Mouse (Mus musculus) myocyte (in vitro differentiated cells): Measurements from ENCODE around the gene Fam13a. TPM values are rescaled to one million over a fixed set of nuclear protein-coding genes. Genes with fewer than 3 reads are reported as not detected.
A peak's percentile ranks its signal among the peaks of the same experiment; 100 is the strongest.

Experiments used
- H3K27me3 ChIP-seq: one replicate; pipeline ENCODE4 v1.6.1; 2011; ENCODE audit not compliant: control insufficient read depth, insufficient read depth, insufficient read length
- H3K36me3 ChIP-seq: one replicate; pipeline ENCODE4 v1.6.1; 2011; ENCODE audit not compliant: control insufficient read depth, insufficient read depth
- H3K4me2 ChIP-seq: one replicate; pipeline ENCODE4 v1.6.1; 2011; ENCODE audit warnings: low read depth, control low read depth
- H3K4me3 ChIP-seq: one replicate; pipeline ENCODE4 v1.5.1; 2011; ENCODE audit warnings: mild to moderate bottlenecking, control low read depth, moderate library complexity
- H3K79me2 ChIP-seq: one replicate; pipeline ENCODE4 v1.6.1; 2011; ENCODE audit not compliant: control insufficient read depth, insufficient read depth
- H3ac ChIP-seq: one replicate; pipeline ENCODE4 v1.6.1; 2011; ENCODE audit not compliant: control insufficient read depth, insufficient read length
- CEBPB ChIP-seq: IDR thresholded peaks from 2 replicates; pipeline ENCODE4 v1.6.1; 2011; ENCODE audit warnings: mild to moderate bottlenecking, moderate library complexity; ENCODE audit not compliant: poor library complexity, insufficient read depth, severe bottlenecking
- E2F4 ChIP-seq: IDR thresholded peaks from one replicate; pipeline ENCODE4 v1.6.1; 2011; ENCODE audit warnings: mild to moderate bottlenecking, control low read depth, moderate library complexity; ENCODE audit not compliant: insufficient read depth
- MAX ChIP-seq: IDR thresholded peaks from one replicate; pipeline ENCODE4 v1.6.1; 2011; ENCODE audit warnings: low read depth, mild to moderate bottlenecking, control low read depth
- MYOD1 ChIP-seq, 3 experiments: IDR thresholded peaks; one replicate each; pipeline ENCODE4 v1.6.1; 2011; ENCODE audit warnings: control low read depth in 2 of 3, low read depth in 2 of 3, mild to moderate bottlenecking in 2 of 3, moderate library complexity in 1 of 3; ENCODE audit not compliant: insufficient read length in 2 of 3, control insufficient read depth in 1 of 3
- MYOG ChIP-seq, 3 experiments: IDR thresholded peaks; one replicate each; pipeline ENCODE4 v1.6.1; 2011; ENCODE audit warnings: control low read depth in 2 of 3, low read depth in 2 of 3, mild to moderate bottlenecking in 2 of 3; ENCODE audit not compliant: insufficient read length in 2 of 3, control insufficient read depth in 1 of 3, insufficient read depth in 1 of 3
- POLR2A ChIP-seq: IDR thresholded peaks from one replicate; pipeline ENCODE4 v1.6.1; 2011; ENCODE audit warnings: low read depth, mild to moderate bottlenecking, control low read depth, moderate library complexity; ENCODE audit not compliant: insufficient read length
- POLR2AphosphoS2 ChIP-seq: IDR thresholded peaks from one replicate; pipeline ENCODE4 v1.6.1; 2011; ENCODE audit warnings: low read depth, control low read depth; ENCODE audit not compliant: insufficient read length
- REST ChIP-seq: IDR thresholded peaks from one replicate; pipeline ENCODE4 v1.6.1; 2011; ENCODE audit warnings: mild to moderate bottlenecking, control low read depth, moderate library complexity; ENCODE audit not compliant: insufficient read depth, insufficient read length
- SRF ChIP-seq: IDR thresholded peaks from one replicate; pipeline ENCODE4 v1.6.1; 2011; ENCODE audit warnings: low read depth; ENCODE audit not compliant: control insufficient read depth, insufficient read length
- TCF12 ChIP-seq: IDR thresholded peaks from one replicate; pipeline ENCODE4 v1.6.1; 2011; ENCODE audit warnings: mild to moderate bottlenecking, control low read depth; ENCODE audit not compliant: poor library complexity, insufficient read depth, severe bottlenecking
- TCF3 ChIP-seq: IDR thresholded peaks from one replicate; pipeline ENCODE4 v1.6.1; 2011; ENCODE audit warnings: low read depth, control low read depth; ENCODE audit not compliant: insufficient read length
- USF1 ChIP-seq: IDR thresholded peaks from one replicate; pipeline ENCODE4 v1.6.1; 2011; ENCODE audit warnings: low read depth, mild to moderate bottlenecking, control low read depth, moderate library complexity
- polyA plus RNA-seq: library from polyadenylated mRNA; unstranded; fragments of >200 nt; fragmentation: generic; extraction: Trizol; gene quantifications from one replicate; pipeline ENCODE4 v1.2.1, GENCODE M21; 2012; ENCODE audit warnings: missing spikeins

The Fam13a gene
- polyA plus RNA-seq, 1 experiment, result 0.43 TPM

DNA sequence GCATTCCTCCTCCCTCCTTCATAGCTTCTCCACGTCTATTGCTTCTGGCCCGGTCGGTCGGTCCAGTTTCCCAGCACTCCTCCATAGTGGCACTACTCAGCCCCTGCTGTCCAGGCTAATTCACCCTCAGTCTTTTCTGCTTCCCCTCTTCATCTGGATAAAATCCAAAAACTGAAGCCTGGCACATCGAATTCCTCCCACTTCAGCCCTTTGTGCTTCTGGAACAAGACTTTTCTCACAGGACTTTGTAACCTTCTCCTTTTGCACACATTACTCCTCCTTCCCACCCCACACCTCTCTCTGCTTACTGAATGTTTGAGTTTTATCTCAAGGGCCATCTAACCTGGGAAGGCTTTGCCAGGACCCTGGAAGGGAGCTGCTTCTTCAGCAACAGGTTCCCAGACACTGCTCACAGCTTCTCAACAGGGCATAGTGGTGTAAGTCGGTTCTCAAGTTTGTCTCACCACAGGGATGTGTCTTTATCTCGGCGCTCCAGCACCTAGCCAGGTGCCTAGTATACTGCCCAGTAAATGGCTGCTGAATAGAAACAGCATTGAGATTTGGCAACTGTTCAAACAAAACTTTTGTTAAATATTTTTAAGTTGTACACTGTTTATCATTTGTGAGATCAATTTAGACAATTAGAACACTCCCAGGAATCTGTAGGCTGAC, 10.1 kb downstream of the Fam13a start:
- no peak overlapping the region for H3K4me2 ChIP-seq
- no peak overlapping the region for H3K4me3 ChIP-seq
- TF ChIP-seq TCF12 (no peak), CEBPB (no peak), E2F4 (no peak), MYOG (IDR thresholded peaks at IDR 0.05; ENCODE audit: control insufficient read depth in 1 of 3, insufficient read depth in 1 of 3, insufficient read length in 2 of 3, low read depth in 2 of 3) (no peak)
- no peak overlapping the region for H3ac ChIP-seq
- no peaks in the 10 kb centered on the region for H3K27me3 ChIP-seq
- H3K36me3 ChIP-seq, result no peaks in the 10 kb centered on the region
- no peaks in the 10 kb centered on the region for H3K79me2 ChIP-seq

DNA sequence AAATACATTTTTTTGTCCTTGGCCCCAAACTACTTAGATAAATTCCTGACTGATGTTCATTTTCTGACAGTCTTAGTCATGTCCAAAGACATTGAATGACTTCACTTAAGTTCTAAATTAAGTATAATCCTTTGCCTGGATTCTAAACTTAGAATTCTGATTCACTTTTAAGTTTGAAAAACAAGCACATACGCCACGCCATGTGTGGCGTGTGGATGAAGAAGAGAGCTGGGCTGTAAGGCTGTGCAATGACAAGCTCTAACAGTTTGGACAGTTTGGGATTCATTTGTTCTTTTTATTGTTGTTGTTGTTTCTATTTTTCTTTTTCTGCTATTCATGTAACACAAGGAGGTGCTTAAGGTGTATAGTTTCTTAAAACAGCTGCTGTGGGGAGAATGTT, 13.6 kb downstream of the Fam13a start:
- Histone ChIP-seq H3K36me3 (no peaks in the 10 kb centered on the region), H3K4me3 (no peak overlapping the region), H3K4me2 (peak overlapping the region; percentile 30), H3ac (no peak overlapping the region), H3K79me2 (no peaks in the 10 kb centered on the region), H3K27me3 (no peaks in the 10 kb centered on the region)
- TF ChIP-seq TCF12 (no peak), MYOG (IDR thresholded peaks at IDR 0.05; ENCODE audit: control insufficient read depth in 1 of 3, insufficient read depth in 1 of 3, insufficient read length in 2 of 3, low read depth in 2 of 3) (no peak), E2F4 (no peak), CEBPB (no peak), TCF3 (no peak), POLR2AphosphoS2 (no peak), POLR2A (no peak), SRF (no peak), USF1 (no peak), REST (no peak), MAX (no peak), MYOD1 (IDR thresholded peaks at IDR 0.05; ENCODE audit: control insufficient read depth in 1 of 3, insufficient read length in 2 of 3, low read depth in 2 of 3) (no peak)

DNA sequence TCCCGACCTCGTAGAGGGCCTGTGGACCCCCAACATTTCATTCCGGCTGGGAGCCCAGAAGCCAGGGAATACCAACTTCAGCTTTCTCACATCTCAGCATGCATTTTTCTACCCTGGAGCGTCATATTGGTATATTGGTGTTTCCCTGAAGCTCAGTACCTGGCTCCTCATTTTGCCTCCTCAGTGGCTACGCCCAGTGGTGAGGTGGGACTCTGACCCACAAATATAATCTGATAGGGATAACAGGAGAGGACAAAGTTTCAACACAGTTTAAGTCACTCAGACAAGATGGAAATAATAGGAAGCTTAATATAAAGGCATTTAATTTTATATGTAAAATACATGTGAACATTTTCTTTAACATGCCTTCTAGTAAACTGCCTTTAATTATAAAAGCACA, 19.7 kb downstream of the Fam13a start:
- Histone ChIP-seq H3K79me2 (no peaks in the 10 kb centered on the region), H3K4me2 (no peak overlapping the region), H3K27me3 (no peaks in the 10 kb centered on the region), H3K36me3 (no peaks in the 10 kb centered on the region), H3K4me3 (no peak overlapping the region), H3ac (no peak overlapping the region)
- TF ChIP-seq E2F4, result no peak

DNA sequence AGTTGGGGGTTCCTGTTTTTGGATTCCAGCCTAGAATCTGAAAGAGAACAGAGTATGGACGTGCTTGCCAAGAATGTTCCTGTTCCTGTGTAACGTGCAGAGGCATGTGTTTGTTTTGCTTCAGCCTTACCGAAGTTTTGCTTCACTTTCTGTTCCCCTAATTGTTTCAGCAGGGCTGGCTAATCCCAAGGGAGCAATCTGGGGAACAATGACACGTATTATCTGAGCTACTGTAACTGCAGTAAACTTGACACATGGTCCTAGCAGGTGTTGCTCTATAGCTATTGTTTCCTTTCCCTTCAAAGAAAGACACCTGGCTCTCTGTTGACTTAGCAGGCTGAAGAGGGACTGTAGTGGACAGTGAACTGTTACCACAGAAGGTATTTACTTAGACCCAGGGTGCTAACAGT, 25.3 kb downstream of the Fam13a start:
- no peaks in the 10 kb centered on the region for H3K36me3 ChIP-seq
- peak overlapping the region; percentile 12 for H3K4me2 ChIP-seq
- H3K79me2 ChIP-seq, result no peaks in the 10 kb centered on the region
- no peaks in the 10 kb centered on the region for H3K27me3 ChIP-seq
- TF ChIP-seq TCF3 (no peak), POLR2A (no peak), E2F4 (no peak), USF1 (no peak), CEBPB (no peak), MYOG (IDR thresholded peaks at IDR 0.05; ENCODE audit: control insufficient read depth in 1 of 3, insufficient read depth in 1 of 3, insufficient read length in 2 of 3, low read depth in 2 of 3) (no peak)
- no peak overlapping the region for H3K4me3 ChIP-seq
- H3ac ChIP-seq, result no peak overlapping the region

DNA sequence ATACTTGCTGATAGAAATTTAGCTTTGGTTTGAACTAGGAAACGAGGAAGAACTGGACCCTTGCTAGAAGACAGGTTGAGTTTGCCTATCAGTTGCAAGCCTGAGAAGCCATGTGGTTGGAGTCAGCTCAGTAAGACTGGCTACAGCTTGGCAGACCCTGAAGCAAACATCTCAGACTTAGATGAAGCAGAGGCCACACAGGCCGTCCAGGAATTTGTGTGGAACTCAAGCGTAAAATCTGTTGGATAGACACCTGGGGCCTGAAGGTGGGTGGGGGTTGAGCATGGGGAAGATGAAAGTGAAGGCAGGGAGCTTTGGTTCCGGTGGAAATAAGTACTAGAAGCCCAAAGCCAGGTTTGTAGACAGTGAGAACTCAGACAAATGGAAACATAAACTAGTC, 25.8 kb downstream of the Fam13a start:
- no peak overlapping the region for H3K4me3 ChIP-seq

More for the DNA sequence above, 25.8 kb downstream of the Fam13a start:
- Histone ChIP-seq H3K79me2 (no peaks in the 10 kb centered on the region), H3ac (no peak overlapping the region), H3K36me3 (no peaks in the 10 kb centered on the region), H3K27me3 (no peaks in the 10 kb centered on the region), H3K4me2 (peak overlapping the region; percentile 12)
- TF ChIP-seq MYOG (IDR thresholded peaks at IDR 0.05; ENCODE audit: control insufficient read depth in 1 of 3, insufficient read depth in 1 of 3, insufficient read length in 2 of 3, low read depth in 2 of 3) (no peak), E2F4 (no peak), SRF (no peak), POLR2A (no peak), MAX (no peak), POLR2AphosphoS2 (no peak)
